Mouse (Mus musculus): ENCODE measurements around the gene Igdcc3. TPM values are rescaled to one million over a fixed set of nuclear protein-coding genes. Genes with fewer than 3 reads are reported as not detected.

Gene Igdcc3
- polyA plus RNA-seq (2015; fragmentation: Nextera tagmentation; extraction: Ambion mirVana): 0.22 TPM in 2 replicates

DNA sequence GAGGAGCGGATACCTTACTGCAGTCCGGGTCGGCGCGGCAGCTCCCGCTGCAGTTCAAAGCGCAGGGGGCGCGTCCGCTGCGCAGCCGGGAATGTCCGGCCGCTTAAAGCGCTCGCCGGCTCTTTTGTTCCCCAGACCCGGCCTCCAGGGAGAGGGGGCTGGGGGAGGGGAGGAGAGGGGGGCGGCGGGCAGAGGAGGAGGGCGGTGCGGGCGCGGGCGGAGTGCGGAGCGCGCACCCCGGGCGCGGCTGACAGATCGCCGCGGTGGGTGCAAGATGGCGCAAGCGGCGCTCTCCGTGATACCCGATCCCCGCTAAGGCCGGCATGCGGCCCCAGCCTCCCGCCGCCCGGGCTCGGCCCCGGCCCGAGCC is at the start of gene Igdcc3:
TSS of gene Igdcc3 (plus strand) at position 254 of the 370 bp plus-strand sequence.
- H3K9me3 ChIP-seq (ENCODE audit: control insufficient read depth): no peaks in the 10 kb centered on the region
- WGBS: 2% methylated on average over 32 of the region's 48 CpGs
- no peak within 1 kb of the TSS for H3K27ac ChIP-seq (ENCODE audit: low read depth, low read length)
- no peak for ATAC-seq
- peak within 1 kb of the TSS; percentile 89 for H3K4me2 ChIP-seq (replicated peaks; ENCODE audit: low read depth)
- H3K27me3 ChIP-seq (replicated peaks; ENCODE audit: control insufficient read depth, insufficient read depth, low read length): peaks cover 24% of the 10 kb centered on the region
- no peaks in the 10 kb centered on the region for H3K36me3 ChIP-seq (ENCODE audit: control insufficient read depth, insufficient read depth)
- peak within 1 kb of the TSS; percentile 46; the same call in 1 of the 2 replicates for H3K9ac ChIP-seq (ENCODE audit: low read depth, low read length)
- no peaks in the 10 kb centered on the region for H3K4me1 ChIP-seq (replicated peaks; ENCODE audit: control insufficient read depth, insufficient read depth, low read length)
- no peak for TF ChIP-seq CTCF (IDR thresholded peaks at IDR 0.05; ENCODE audit: low read depth)
- peak within 1 kb of the TSS; percentile 68 for H3K4me3 ChIP-seq (ENCODE audit: low read depth, low read length)

- WGBS: 41% methylated on average over 6 of the region's 6 CpGs
- Histone ChIP-seq H3K27ac (ENCODE audit: low read depth, low read length) (no peak overlapping the region), H3K27me3 (replicated peaks; ENCODE audit: control insufficient read depth, insufficient read depth, low read length) (no peaks in the 10 kb centered on the region), H3K9me3 (ENCODE audit: control insufficient read depth) (no peaks in the 10 kb centered on the region), H3K36me3 (ENCODE audit: control insufficient read depth, insufficient read depth) (no peaks in the 10 kb centered on the region; the same call in 1 of the 2 replicates), H3K4me3 (ENCODE audit: low read depth, low read length) (no peak overlapping the region), H3K4me1 (replicated peaks; ENCODE audit: control insufficient read depth, insufficient read depth, low read length) (no peaks in the 10 kb centered on the region), H3K9ac (ENCODE audit: low read depth, low read length) (no peak overlapping the region), H3K4me2 (replicated peaks; ENCODE audit: low read depth) (no peak overlapping the region)
- ATAC-seq: 0 out of 2 replicates have a peak, but pooled peaks have one; percentile 13
- TF ChIP-seq CTCF (IDR thresholded peaks at IDR 0.05; ENCODE audit: low read depth): no peak
Observed at GRCm38 (mm10) chr9:65094237-65094636, 46.8 kb upstream of the Igdcc3 start.

- ATAC-seq: peak; percentile 35
- Histone ChIP-seq H3K9me3 (ENCODE audit: control insufficient read depth) (no peaks in the 10 kb centered on the region), H3K4me3 (ENCODE audit: low read depth, low read length) (peak within 1 kb of the TSS; percentile 68), H3K9ac (ENCODE audit: low read depth, low read length) (peak within 1 kb of the TSS; percentile 71), H3K27me3 (replicated peaks; ENCODE audit: control insufficient read depth, insufficient read depth, low read length) (no peaks in the 10 kb centered on the region), H3K4me2 (replicated peaks; ENCODE audit: low read depth) (peak within 1 kb of the TSS; percentile 100), H3K27ac (ENCODE audit: low read depth, low read length) (peak within 1 kb of the TSS; percentile 62), H3K36me3 (ENCODE audit: control insufficient read depth, insufficient read depth) (no peaks in the 10 kb centered on the region), H3K4me1 (replicated peaks; ENCODE audit: control insufficient read depth, insufficient read depth, low read length) (no peaks in the 10 kb centered on the region)
- TF ChIP-seq CTCF (IDR thresholded peaks at IDR 0.05; ENCODE audit: low read depth): peak; percentile 27; the same call in 1 of the 2 replicates
- WGBS: 3% methylated on average over 27 of the region's 76 CpGs
Observed at GRCm38 (mm10) chr9:65100991-65101685, 39.9 kb upstream of the Igdcc3 start, which contains the start of gene Igdcc4. Gene Igdcc4, plus strand, starts transcription at chr9:65101486.

DNA sequence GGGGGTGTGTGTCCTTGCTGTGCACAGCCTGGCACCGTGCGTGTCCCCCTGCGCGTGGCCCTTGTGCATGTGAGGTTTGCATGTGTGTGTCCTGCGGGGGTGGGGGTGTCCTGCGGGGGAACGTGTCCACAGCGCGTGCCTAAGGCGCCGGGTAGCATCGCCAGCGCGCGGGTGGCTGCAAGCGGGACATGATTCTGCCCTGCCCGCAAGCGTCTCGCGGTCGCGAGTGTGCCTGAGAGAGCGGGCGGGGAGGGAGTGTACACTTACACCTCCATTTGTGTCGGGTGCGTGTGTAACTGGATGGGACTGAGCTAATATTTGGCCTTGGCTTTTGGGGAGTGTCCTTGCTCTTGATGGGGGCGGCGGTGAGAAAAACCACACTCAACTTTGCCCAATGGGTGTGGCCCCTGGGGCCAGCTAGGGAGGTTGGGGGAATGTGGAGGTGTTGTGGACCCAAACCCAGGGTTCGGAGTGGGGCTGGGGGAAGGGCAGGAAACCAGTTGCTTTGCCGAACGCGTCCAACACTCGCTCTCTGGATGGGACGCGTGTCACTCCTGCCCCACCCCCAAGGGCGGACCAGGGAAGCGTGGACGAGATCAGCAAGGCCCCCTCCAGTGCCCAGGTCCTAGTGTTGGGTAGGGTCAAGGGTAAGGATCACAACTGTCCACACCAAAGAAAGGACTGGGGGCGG is 39.2 kb upstream of the Igdcc3 start:
- Histone ChIP-seq H3K27me3 (replicated peaks; ENCODE audit: control insufficient read depth, insufficient read depth, low read length) (no peaks in the 10 kb centered on the region), H3K4me3 (ENCODE audit: low read depth, low read length) (peak overlapping the region; percentile 68), H3K27ac (ENCODE audit: low read depth, low read length) (peak overlapping the region; percentile 62), H3K4me2 (replicated peaks; ENCODE audit: low read depth) (peak overlapping the region; percentile 100), H3K4me1 (replicated peaks; ENCODE audit: control insufficient read depth, insufficient read depth, low read length) (no peaks in the 10 kb centered on the region; the same call in 1 of the 2 replicates), H3K36me3 (ENCODE audit: control insufficient read depth, insufficient read depth) (no peaks in the 10 kb centered on the region), H3K9me3 (ENCODE audit: control insufficient read depth) (no peaks in the 10 kb centered on the region), H3K9ac (ENCODE audit: low read depth, low read length) (peak overlapping the region; percentile 71)
- no peak for TF ChIP-seq CTCF (IDR thresholded peaks at IDR 0.05; ENCODE audit: low read depth)
- under 1% methylated on average over 38 of the region's 39 CpGs for WGBS
- ATAC-seq: peak; percentile 57

- ATAC-seq: peak; percentile 8; the same call in 1 of the 2 replicates
- Histone ChIP-seq H3K4me2 (replicated peaks; ENCODE audit: low read depth) (peak overlapping the region; percentile 100), H3K36me3 (ENCODE audit: control insufficient read depth, insufficient read depth) (no peaks in the 10 kb centered on the region), H3K27me3 (replicated peaks; ENCODE audit: control insufficient read depth, insufficient read depth, low read length) (no peaks in the 10 kb centered on the region), H3K9ac (ENCODE audit: low read depth, low read length) (peak overlapping the region; percentile 71), H3K4me3 (ENCODE audit: low read depth, low read length) (peak overlapping the region; percentile 68), H3K4me1 (replicated peaks; ENCODE audit: control insufficient read depth, insufficient read depth, low read length) (no peaks in the 10 kb centered on the region; the same call in 1 of the 2 replicates), H3K27ac (ENCODE audit: low read depth, low read length) (peak overlapping the region; percentile 62), H3K9me3 (ENCODE audit: control insufficient read depth) (no peaks in the 10 kb centered on the region)
- TF ChIP-seq CTCF (IDR thresholded peaks at IDR 0.05; ENCODE audit: low read depth): no peak
- 7% methylated on average over 36 of the region's 36 CpGs for WGBS
Observed at GRCm38 (mm10) chr9:65102377-65103172, 38.4 kb upstream of the Igdcc3 start.

Data from intestine, postnatal 0 days (tissue).